Mouse (Mus musculus) left cerebral cortex, postnatal 25 days (tissue): ENCODE results near the gene Zic4. TPM values are rescaled to one million over a fixed set of nuclear protein-coding genes. Genes with fewer than 3 reads are reported as not detected.

Experiments
- DNase-seq, 2 experiments: peaks; one replicate each; pipeline ENCODE4 v3.0.0; 2022; ENCODE audit warnings: low spot score in 2 of 2, mixed read lengths in 1 of 2
- intact Hi-C: fragments of 180-260 bp; cut with DNase I; formaldehyde crosslinking; loops from one replicate; pipeline ENCODE4 v1.15.1; 2025
- total RNA-seq, 2 experiments: library from RNA; stranded (reverse); gene quantifications; 2 replicates each; pipeline ENCODE4 v1.2.3; 2021

Zic4 gene
- total RNA-seq, 2 experiments from 2014 or later: 2.3 to 3.0 TPM

DNA sequence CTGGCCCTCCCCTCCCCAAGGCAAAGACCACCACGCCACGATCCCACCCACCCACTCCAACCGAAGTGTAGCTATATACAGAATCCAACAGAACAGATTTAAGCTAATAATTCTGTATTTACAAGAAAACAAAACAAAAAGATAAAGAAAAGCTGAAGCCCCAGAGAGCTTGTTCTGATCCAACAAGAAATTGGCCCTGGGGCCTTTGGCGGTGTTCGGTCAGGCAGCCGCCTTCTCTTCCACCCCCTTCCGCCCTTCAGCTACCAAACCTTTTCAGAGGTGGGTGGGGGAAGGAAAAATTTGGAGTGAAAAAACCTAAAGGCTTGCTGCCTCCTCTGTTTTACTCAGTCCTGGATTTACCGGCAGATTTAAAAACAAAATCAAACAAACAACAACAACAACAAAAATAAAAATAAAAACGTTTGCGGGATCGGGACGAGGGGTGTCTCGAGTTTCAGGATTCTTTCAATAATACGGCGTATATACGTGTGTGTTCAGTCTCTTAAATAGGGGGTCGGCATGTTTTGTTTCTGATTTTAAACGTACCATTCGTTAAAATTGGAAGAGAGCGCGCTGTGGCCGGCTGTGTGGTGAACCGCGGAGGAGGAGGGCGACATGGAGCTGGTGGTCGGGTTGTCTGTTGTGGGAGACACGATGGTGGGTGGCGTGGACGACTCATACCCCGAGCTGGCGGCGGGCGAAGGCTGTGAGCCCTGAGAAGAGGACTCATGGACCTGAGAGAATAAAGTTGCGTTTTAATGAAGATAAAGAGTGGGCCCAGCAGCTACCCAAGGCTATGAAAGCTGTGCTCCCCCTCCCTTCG is 969 bp upstream of the Zic4 start:
- no peak for DNase-seq
- intact Hi-C loops: loop anchor here (5.0 to 10.0 kb wide), 3 partner anchors 236 to 1484 kb away; no protein-coding TSS in a partner anchor

DNA sequence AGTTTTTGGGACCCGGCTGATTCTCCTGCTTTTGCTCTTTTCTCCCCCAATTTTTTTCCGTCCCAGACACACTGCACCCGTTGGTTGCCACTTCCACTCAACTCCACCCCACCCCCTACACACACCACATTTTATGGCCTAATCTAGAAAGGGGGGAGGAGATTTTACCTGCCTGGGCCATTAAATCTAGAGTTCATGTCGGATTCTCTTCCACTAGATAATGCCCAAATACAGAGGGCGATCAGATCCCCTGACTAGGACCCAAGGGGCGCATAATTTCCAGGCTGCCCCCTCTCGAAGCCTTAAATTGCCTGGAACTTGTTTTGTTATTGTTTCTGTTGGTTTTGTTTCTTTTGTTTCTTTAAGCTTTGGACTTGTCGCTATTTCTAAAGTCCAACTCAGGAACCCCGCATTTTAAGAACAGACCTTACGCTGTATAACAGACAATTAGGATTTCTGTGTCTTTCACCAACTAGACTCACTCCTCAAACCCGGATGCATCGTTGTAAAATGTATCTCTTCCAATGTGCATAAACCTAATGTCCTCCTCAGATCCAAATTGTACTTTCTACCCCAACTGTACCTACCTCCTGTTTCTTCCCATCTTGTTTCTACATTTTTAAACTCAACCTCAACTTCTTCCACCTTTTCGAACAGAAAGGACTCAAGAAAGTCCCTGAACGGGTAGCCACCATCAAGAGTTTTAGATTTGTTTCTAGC is 958 bp downstream of the Zic4 start:
- intact Hi-C loops: loop anchor here (5.0 to 10.0 kb wide), 3 partner anchors 238 to 1486 kb away; no protein-coding TSS in a partner anchor
- DNase-seq: no peak

DNA sequence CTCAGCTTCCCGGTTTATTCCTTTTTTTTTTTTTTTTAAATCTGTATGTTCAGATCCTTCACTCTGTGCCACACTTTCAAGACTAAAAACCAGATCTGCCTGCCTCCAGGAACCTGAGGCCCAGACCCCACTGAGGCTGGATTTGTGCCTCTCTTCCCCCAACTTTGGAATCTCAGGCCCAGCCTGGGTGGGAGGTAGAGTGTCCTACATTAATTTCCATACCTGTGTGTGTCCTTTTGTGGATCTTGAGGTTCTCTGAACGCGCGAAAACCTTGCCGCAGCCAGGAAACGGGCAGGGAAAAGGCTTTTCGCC is 1.6 kb downstream of the Zic4 start:
- intact Hi-C loops: loop anchor here (2.0 to 10.0 kb wide), 4 partner anchors 17 to 1486 kb away; no protein-coding TSS in a partner anchor
- DNase-seq: no peak

DNA sequence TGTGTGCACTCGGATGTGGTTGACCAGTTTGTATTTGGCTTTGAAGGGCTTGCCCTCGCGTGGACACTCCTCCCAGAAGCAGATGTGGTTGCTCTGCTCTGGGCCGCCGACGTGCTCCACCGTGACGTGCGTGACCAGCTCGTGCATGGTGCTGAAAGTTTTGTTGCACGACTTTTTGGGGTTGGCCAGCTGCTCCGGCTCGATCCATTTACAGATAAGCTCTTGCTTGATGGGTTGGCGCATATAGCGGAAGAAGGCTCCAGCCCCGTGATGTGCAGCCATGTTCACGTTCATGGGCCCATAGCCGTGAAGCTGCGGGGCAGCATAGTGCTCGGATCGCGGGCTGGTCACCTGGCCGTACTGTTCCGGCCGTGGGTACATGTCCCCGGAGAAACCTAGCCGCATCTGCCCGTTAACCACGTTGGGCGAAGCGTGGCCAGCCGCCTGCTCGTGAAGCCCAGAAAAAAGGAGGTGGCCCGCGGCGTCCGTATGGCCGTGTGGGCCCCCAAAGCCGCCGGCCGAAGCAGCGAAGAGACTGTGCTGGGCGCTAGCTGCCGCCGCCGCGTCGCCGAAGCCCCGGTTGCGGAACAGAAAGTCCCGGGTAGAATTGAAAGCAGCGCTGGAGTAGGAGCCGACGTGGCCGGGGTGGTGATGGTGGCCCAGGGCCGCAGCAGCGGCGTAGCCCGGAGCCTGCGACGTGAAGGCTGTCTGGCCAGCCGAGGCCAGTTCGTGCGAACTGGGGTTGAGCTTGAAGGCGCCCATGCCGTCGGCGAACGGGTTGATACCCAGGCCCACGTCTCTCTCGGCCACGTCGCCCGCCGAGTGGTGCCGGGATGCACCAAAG is 2.1 kb downstream of the Zic4 start:
- no peak for DNase-seq
- intact Hi-C loops: loop anchor here (2.0 to 10.0 kb wide), 4 partner anchors 16 to 1487 kb away; no protein-coding TSS in a partner anchor

DNA sequence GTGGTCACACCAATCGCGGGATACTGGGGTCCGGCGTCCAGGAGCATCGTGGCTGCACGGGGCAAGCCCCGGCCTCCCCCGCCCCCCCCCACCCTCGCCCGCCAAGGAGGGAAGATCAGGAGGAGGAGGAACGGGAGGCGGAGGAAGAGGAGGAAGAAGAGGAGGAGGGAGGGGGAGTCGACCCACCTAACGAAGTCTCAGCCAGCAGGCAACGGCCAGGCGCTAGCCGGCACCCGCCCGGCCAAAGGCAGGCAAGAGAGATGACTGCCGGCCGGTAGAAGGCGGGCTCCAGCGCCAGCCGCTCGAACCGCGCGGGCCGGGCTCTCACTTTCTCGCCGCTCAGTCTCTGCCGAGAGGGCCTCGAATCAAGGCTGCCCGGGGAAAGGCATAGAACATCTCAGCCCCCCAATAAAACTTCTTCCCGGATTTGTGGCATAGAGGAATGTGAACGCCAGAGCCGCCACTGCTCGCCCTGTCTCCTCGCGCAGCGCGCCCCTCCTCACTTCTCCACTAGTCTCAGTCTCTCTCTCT is 2.8 kb downstream of the Zic4 start:
- no peak for DNase-seq
- intact Hi-C loops: loop anchor here (2.0 to 10.0 kb wide), 5 partner anchors 16 to 1488 kb away; no protein-coding TSS in a partner anchor

DNA sequence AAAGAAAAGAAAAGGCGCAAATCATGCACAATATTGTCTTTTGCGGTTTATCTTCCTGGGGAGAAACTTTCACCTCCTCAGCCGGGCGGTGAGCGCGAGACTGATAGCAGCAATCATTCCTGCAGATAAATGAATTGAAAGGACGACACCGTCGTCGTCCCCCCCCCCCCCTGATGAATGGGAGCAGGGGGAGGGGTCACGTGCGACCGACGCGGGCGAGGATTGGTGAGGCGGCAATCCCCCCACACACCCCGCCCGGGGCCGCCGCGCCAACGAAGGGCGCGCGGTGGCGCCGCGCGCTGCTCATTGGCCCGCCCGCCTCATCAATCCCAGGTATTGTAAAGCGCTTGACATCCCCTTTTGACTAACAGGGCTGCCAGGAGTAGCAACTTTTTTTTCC is 3.5 kb downstream of the Zic4 start, which contains the start of gene Zic1:
TSS of gene Zic1 (minus strand) at position 147 of the 400 bp plus-strand sequence.
- DNase-seq: no peak
- intact Hi-C loops: loop anchor here (2.0 to 10.0 kb wide), 4 partner anchors 15 to 671 kb away; no protein-coding TSS in a partner anchor

DNA sequence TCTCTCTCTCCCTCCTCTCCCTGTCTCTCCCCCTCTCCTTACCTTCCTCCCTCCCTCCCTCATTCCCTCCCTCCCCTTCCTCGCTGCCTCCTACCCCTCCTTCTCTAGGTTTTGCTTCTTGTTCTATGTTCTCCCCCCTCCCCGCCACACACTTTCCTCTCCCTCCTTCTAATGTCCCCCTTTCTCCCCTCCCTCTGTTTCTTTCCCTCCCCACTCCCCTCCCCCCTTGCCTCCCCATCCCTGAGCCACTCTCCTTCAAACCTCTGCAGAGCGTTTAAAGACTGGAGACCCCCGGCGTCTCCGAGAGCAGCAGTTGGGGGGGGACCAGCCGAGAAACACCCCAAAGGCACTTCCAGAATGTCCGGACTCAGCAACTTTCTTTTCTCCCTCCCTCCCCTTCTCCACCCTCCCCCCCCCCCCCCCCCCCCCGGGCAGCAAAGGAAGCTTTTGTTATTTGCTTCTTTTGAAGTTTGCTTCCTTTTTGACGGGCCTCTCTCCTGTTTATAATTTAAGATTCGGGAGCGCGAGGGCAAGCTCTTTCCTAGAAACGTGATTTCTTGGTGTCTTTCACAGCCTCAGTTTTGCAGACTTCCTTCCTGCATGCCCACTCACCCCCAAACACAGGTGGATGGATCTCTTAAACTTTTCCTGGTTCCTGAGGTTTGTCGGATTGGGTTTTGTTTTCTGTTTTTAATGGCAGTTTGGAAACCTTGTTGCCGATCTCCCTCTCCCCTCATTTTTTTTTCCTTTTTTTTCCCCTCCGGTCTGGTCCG is 4.2 kb downstream of the Zic4 start:
- intact Hi-C loops: loop anchor here (5.0 to 10.0 kb wide), 3 partner anchors 41 to 672 kb away; no protein-coding TSS in a partner anchor

DNA sequence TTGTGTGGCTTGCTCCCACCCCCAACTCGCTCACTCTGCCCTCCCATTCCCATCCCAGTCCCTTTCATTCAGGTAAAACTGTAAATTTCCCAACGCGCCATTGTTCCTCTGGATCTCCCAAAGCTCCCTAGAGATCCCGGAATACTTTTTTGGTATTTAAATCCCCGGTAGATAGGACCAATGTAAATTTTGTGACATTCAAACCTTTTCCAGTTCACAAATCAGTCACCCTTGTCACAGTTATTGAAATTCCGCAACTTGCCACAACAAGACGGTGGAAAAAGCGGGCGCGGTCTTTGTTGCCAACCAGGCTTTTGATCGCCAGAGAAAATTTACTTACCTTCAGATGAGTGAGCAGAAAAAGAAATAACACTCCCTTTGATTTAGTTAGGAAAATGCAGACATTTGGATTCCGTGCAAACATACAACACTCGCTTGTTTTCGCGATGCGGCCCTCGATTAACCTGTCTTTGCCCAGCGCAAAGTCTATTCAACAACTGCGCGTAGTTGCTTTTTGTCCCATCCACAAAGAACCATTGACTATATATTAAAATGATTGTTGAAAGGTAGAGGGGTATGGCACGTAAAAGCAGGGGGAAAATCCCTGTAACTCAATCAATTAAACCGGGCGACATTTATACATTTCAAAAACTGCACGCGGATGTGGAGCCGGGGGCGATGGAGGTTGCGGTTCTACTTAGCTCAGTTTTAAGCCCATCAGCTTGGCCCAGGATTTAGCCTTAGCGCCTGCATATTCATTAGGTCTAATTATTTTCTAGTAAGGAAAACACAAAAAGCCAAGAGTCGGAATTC is 5.0 kb downstream of the Zic4 start:
- DNase-seq: no peak
- intact Hi-C loops: loop anchor here (5.0 to 10.0 kb wide), 3 partner anchors 40 to 672 kb away; no protein-coding TSS in a partner anchor

More for the DNA sequence above, 4.2 kb downstream of the Zic4 start:
- DNase-seq: no peak

DNA sequence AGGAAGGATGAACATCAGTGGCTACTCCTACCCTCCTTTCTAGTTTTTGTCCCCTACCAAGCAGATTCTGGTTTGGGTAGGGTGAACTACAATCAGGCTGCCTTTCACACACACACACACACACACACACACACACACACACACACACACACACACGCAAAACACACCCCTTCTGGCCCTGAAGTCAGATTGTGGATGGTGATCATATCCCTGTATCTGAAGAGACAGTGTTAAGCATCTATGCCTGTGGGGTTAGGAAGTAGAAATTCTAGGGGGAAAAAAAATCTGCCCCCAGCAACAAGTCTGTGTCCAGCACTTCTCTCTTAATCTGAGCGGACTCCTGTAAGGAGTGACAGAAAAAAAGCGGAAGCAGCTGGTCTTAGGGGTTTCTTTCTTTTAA is 5.9 kb downstream of the Zic4 start:
- intact Hi-C loops: loop anchor here (5.0 to 10.0 kb wide), 3 partner anchors 39 to 673 kb away; no protein-coding TSS in a partner anchor
- no peak for DNase-seq

DNA sequence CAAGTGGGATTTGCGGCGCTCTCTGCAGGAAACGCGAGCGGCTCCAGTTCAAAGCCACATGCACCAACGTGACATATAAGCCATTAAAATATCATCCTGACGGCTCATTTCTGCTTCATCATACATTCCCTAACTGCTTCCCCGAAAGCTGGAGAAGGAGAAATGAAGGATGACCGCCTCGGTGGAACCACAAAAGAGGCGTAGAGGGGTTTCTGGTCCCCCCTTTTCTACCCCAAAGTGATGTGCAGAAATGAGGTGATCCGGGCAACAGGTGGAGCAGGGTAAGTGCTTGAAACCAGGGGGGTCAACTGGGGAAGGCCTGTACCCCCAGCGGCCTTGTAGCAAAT is 6.7 kb downstream of the Zic4 start:
- no peak for DNase-seq
- intact Hi-C loops: loop anchor here (5.0 to 10.0 kb wide), 3 partner anchors 38 to 674 kb away; no protein-coding TSS in a partner anchor

DNA sequence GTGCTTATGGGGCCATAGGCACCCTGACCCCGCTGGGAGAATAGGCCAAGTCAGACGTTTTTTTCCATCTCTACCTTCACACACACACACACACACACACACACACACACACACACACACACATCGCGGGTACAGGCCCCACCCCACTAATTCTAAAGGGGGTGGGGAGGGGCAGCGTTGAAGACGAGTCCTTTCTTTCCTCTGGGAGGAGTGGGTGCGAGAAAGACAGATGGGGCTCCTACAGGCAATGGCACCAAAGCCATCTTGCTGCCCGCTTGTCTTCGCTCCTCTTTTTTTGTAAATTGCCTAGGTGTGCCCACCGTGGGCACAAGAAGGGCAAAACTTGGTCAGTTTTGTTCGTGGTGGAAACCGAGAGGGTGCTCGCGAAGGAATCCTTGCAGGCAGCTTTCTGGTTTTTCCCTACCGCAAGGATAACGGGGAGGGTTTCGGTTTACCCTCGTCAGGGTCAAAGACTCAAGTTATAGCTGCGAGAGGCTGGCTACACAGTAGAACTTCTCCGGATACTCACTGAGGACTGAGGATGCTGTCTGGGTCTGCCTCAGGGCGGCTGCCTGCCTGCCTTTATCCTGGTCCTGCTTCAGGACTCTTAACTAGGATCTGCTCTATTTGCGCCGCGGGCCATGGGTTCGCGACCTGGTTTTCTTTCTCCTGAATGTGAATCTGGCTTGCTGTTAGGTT is 7.2 kb downstream of the Zic4 start:
- intact Hi-C loops: loop anchor here (5.0 to 10.0 kb wide), 3 partner anchors 38 to 675 kb away; no protein-coding TSS in a partner anchor
- no peak for DNase-seq

DNA sequence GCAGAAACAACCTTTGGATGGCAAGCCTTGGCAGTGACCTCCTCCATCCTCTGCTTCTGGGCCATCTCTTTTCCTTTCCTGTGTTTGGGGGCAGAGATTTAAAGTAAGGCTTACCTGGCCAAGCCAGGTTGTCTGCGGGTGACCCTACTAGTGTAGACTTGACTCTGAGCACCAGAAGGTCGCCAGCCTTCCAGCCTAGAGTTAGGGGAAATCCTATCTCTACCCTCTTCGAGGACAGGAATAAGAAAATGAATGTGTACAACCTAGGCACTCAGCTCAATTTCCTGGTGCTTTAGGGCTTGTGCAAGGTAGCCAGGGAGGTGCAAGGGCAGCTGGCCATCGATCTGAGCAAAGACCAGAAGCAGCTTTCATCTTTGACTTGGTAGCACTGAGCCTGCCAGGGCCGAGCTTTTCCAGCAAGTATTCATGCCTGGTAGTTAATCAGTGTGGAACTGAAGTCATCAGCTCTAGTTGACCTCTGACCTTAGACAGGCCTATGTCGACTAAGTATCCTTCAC is 8.0 kb downstream of the Zic4 start:
- DNase-seq: no peak
- intact Hi-C loops: no loop called here

DNA sequence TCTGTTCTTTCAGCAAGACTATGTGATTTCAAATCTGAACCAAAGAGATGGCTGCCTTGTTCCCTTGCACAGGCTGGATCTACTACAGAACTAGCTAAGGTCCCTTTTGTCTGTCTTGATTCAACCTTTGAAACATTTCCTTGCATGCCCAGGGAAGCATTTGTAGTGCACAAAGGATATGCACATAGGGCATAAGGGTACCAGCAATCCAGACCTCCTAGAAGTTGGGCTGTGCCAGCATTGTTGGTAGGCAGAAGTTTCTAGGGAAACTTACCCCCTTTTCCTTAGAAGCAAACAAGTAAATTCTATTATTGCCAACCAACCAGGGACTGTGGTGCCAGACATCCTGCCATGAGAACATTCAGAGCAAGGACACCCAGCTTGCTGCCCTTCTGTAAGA is 8.8 kb downstream of the Zic4 start:
- intact Hi-C loops: no loop called here
- no peak for DNase-seq

DNA sequence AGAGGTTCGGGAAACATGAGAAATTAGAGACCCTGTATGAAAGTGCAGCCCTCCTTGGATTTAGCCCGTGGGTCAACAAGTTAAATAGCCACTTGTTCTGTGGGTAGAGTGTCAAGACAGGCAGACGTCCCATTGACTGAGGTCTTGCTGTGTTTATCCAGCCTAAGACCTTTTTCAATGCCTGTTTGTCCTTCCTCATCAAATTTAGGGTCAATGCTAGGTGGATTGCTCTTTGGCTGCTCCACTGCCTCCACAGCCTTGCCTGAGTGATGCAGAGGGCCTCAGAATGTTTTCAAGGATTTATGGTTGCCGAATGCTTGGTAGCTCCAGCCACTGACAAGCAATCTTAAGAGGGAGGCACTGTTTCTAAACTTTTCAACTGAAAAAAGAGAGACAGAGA is 9.4 kb downstream of the Zic4 start:
- DNase-seq: no peak
- intact Hi-C loops: no loop called here

DNA sequence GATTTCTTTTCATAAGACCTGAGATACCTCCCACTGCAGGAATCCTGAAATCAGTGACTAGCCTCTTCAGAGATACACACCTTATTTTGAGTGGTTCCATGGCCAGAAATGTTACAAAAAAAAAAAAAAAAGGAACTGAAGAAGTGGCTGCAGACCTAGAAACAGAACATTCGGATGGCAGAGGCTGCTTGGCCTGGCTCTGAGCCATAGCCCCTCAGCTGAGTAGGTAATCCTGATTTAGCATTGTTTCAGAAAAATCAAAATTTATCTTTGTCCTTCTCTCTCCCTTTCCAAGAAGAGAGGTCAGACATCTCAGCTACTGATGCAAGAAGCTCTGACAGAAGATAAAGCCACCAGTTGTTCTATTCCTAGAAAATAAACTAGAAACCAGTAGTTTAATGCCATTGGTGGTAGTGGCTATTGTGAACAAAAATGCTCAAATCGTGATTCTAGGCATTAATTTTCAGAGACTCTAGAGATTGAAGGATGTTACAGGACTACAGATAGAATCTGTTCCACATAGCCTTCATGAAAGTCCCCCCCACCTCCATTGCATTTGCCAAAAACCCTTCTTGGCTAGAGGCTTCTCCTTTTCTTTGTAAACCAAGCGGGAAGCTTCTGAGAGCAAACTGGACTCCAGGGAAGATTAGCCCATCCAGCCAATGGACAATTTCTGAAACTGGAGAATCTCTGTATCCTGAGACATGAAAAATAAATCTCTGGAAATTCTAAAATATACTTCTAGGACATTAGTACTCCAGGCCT is 11.8 kb downstream of the Zic4 start:
- intact Hi-C loops: no loop called here
- no peak for DNase-seq

DNA sequence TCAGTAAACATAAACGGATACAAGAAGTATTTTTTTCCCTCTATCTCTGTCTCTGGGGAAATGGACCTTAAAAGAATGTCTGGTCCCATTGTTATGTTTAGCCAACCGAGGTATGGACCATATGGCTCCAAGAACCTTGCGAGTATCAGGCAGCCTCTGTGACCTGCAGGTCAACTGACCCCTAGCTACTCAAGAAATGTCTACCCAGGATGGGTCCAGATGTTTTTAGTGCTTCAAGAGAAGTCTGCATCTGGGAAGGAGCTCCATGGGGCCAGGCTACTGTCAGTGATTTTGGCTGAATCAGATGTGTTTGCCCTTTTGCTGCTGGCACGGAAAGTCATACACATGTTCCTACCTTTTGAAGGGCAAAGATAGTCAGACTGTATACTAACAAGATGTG is 12.5 kb downstream of the Zic4 start:
- intact Hi-C loops: no loop called here
- DNase-seq: no peak
